Mouse (Mus musculus) lung, adult 18-20 months (tissue): Measurements from ENCODE around the gene Zzz3.
A peak's percentile ranks its signal among the peaks of the same experiment; 100 is the strongest.

Source experiments
- DNase-seq, 2 experiments: peaks; one replicate each; pipeline ENCODE4 v3.0.0; 2022; ENCODE audit warnings: mixed read lengths in 2 of 2

Gene Zzz3

GRCm38 (mm10) chr3:152467312-152467711, 72.0 kb downstream of the Zzz3 start:
- no peak for DNase-seq

GRCm38 (mm10) chr3:152468032-152468431, 72.8 kb downstream of the Zzz3 start:
- no peak for DNase-seq

- DNase-seq, result no peak
Observed at GRCm38 (mm10) chr3:152468569-152469041, 73.3 kb downstream of the Zzz3 start.

DNA sequence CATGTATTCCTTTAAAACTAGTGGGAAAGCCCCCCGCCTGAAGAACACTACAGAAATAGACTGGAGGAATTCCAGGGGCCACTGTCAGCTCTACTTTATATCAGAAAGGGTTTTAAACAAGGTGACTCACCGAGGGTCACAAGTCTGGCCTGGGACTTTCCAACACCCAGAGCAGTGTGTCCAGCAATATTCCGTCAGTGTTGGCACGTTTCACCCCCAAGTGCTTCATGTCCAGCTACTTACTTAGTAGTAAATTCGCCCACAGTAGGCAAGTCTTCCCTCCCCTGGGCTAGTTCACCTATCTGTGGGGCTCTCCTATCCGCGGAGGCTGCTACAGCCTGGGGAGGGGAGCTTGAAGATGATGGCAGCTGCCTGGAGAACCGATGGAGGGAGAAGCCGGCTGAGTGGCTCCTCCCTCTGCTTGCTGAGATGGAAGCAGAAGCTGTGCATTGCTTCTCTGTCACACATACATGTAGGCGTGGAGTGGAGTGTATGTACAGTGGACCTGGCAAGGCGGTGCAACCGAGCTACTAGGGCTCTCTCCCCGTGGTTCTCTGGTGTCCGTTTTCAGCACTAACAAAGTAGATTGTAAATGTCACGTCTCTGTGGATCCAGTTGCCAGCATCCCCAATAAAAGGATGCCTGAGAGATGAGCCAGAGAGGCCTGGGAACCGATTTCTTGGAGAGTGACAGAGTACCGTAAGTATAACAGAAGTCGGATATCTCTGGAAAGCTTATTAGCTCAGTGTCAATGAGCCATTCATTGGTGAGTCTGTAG, 74.3 kb downstream of the Zzz3 start:
- no peak for DNase-seq

- no peak for DNase-seq
Observed at GRCm38 (mm10) chr3:152470347-152470746, 75.1 kb downstream of the Zzz3 start.

DNA sequence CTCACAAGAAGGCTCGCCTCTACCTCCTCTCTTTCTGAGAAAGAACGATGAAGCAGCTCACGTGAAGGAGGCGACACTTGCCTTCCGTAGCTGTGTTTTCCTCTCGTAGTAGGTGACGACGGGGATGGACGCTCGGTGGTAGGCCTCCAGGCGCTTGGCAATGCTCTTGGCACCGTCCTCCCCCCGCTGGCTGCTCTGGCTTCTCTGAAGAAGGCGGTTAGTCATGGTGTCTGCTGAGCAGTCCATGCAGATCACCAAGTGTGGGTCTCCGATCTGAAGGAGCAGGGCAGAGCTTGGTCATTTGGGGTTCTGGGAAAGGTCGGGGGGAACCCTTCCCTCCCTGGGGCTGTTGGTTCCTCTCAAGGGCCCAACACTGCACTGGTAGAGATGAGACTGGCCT, 77.4 kb downstream of the Zzz3 start:
- no peak for DNase-seq

DNA sequence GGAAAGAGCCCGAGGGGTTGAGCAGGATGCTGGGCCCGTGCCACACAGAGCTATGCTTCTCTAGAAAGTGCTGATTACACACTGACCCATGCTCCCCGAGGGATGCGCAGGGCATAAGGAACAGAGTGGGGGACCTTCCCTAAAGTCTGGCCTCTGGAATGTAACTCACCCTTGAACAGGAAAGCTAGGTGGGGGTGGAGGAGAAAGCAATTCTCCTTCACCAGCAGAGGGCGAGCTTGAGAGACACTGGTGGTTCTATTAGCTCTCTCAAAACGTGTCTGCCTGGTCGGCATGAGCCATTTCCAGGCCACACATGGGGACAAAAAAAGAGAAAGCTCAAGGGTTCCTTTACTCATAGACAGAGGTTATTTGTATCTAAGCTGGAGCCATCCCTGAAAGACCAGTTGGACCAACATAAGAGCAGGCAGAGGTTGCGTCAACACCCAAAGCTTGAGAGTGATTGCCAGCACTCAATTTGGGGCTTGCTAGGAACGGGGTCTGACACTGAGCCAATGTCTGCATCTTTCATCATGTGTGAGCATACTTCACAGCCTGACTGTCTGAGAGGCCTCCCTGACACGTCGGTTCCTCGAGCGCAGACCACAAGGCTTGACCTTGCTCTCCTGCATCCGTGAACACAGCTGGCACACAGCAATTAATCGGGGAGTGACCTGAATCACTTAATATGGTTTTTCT, 79.5 kb downstream of the Zzz3 start:
- DNase-seq, result peak; percentile 43 to 62

DNA sequence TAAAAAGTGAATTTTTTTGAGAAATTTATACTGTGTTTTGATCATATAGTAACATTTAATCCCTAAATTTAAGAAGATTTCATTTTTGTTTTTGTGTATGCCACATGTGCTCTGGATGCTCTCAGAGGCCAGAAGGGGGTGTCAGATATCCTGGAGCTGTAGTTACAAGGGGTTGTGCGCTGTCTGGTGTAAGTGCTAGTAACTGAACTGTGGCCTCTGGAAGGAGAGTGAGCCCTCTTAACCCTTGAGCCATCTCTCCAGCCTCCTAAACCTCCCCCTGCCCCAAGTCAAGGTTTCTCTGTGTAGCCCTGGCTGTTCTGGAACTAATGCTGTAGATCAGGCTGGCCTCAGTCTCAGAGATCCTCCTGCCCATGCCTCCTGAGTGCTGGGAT, 80.0 kb downstream of the Zzz3 start:
- no peak for DNase-seq

- no peak for DNase-seq
Observed at GRCm38 (mm10) chr3:152475894-152476293, 80.6 kb downstream of the Zzz3 start.

GRCm38 (mm10) chr3:152477796-152478527, 82.7 kb downstream of the Zzz3 start:
- DNase-seq, result peak; percentile 76 to 77

GRCm38 (mm10) chr3:152478599-152479435, 83.5 kb downstream of the Zzz3 start:
- DNase-seq, result peak; percentile 57 to 59

DNA sequence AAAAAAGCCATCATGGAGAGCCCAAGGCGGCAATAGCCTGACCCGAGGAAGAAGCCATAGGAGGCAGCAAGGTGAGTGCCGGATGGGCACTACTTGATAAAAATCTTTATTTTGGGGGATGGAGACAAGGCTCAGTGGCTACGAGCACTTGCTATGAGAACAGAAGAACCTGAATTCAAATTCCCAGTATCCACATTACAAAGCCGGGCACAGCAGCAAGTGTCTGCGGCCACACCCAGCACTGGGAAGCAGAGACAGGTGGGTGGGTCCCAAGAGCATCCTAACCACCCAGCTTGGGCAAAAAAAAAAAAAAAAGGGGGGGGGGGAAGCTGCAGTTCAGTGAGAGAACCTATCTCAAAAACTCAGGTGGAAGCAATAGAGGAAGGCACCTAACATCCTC, 85.1 kb downstream of the Zzz3 start:
- DNase-seq, result no peak

DNA sequence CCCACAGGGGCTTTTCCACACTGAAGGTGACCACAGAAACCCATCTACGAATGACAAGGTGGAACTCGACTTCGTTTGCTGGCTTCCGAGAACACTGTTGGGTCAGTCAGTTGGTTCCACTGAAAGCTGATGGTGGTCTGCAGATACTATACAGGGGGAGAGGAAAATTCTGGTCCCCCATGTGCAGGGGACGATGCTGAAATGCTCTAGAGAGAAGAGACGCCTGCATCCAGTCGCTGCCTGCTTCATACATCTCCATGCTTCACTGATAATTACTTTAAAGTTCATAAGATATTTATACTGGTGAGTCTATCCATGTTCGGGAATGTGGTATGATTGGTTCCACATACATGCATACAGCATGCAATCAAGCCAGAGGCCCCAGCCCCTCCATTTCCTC, 86.9 kb downstream of the Zzz3 start:
- DNase-seq, result no peak

- DNase-seq, result no peak
Observed at GRCm38 (mm10) chr3:152483800-152484199, 88.5 kb downstream of the Zzz3 start.

DNA sequence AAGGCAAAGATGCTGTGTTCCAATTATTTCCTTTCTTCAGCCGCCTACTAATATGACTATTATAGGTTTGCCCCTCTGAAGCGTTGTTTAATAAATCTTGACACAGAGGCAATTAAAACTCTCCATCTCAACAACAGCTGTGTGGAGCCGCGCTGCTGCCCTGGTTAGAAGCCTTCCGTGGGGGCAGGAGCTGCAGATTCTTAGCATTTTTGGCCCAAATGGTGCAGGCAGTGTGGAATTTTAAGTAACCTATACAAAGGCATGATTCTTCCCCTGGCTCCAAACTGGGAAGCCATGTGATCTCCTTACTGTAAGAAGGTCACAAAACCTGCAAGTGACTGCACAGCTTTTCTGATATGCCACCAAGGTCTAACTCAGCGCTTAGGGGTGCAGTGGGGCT, 88.9 kb downstream of the Zzz3 start:
- no peak for DNase-seq

DNA sequence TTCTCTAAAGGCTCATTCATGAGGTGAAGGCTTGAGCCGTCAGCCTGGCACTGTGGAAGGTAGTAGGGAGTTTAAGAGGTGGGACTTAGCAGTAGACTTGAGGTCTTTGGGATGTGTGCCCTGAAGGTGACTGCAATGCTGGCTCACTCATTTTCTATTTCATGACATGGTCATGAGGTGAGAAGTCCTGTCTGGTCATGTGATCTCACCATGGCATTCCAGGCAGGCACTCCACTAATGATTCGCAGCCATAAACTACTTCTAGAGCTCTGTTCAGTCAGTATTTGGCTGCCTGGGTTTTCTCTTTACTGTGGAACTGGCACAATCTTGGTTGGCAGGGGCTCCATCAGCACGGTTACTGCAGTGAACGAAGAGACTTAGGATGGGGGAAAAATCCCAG, 93.7 kb downstream of the Zzz3 start:
- DNase-seq, result no peak

- no peak for DNase-seq
Observed at GRCm38 (mm10) chr3:152490423-152490822, 95.2 kb downstream of the Zzz3 start.

DNA sequence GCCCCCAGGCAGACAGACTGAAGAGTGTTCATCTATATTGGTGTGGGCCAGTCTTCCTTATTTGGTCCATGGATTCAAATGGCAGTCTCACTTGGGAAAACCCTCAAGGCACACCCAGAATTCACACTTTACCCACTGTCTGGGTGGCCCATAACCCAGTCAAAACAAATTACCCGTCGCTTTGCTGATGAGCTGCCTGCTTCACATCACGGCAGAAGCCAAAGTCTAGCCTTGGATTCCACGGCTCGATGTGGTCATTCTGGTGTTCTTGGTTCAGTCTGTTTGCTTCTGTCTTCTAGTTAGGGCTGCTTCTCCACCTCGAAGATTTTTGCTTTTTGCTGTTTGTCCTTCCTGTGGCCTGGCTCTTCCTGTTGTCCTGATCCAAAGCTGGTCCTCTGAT, 97.0 kb downstream of the Zzz3 start:
- no peak for DNase-seq

GRCm38 (mm10) chr3:152493813-152494212, 98.5 kb downstream of the Zzz3 start:
- no peak for DNase-seq

- DNase-seq, result no peak
Observed at GRCm38 (mm10) chr3:152494667-152495360, 99.5 kb downstream of the Zzz3 start.

DNA sequence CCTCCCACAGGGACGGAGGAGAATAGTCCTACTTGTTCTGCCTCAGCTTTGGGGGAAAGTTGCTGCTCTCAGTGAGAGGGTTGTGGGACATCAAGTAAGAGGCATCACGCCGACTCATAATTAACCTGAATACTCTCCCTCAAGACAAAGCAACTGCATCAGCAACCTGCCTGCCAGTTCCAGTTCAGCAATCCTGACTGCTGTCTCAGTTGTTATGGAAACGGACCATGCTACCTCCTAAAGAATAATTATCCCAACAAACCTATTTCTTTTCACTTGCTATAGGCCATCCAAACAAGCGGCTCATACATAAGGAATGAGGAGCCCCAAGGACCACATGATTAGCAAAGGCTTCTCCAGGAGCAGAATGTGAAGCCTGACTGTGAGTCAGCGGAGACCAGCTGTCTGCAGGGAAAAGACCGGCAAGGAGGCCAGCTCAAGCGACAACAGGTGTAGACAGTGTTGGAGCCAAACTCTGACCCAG, 100.2 kb downstream of the Zzz3 start:
- DNase-seq, result no peak

DNA sequence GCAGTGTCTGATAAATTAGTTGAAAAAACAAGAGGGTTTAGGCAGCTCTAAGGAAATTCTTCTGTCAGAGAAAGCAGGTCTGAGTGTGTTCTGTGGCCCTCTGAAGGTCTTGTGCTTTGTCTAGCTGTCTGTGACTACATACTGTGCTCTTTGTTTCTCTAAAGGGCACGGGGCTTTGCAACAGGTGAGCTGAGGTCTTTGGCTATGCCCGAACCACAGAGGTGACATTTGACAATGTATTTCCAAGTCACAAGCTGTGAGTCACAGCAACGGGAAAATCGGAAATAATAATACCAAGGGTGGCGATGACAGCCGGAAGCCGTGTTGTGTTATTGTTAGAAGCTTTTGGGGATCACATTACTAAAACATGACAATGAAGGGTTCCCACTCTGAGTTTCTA, 101.8 kb downstream of the Zzz3 start:
- no peak for DNase-seq
